Mouse (Mus musculus): Measurements from ENCODE around the gene Gse1.

- TF ChIP-seq MAX (IDR thresholded peaks at IDR 0.05; ENCODE audit: low read depth): no peak
- no peak for TF ChIP-seq POLR2A (IDR thresholded peaks at IDR 0.05; ENCODE audit: insufficient read length, low read depth)
- no peak for TF ChIP-seq POLR2AphosphoS2 (IDR thresholded peaks at IDR 0.05; ENCODE audit: insufficient read length, low read depth)
- no peak for TF ChIP-seq TCF3 (IDR thresholded peaks at IDR 0.05; ENCODE audit: insufficient read length, low read depth)
- TF ChIP-seq USF1 (IDR thresholded peaks at IDR 0.05; ENCODE audit: low read depth): no peak
- no peak for TF ChIP-seq MYOG (IDR thresholded peaks at IDR 0.05; ENCODE audit: control insufficient read depth in 1 of 3, insufficient read depth in 1 of 3, insufficient read length in 2 of 3, low read depth in 2 of 3)
These were observed 63.4 kb downstream of the Gse1 start for GRCm38 (mm10) chr8:120291650-120292049.

All from myocyte (in vitro differentiated cells).